Mouse (Mus musculus) hindbrain, embryonic 10.5 days (tissue): ENCODE results near the gene Gstt4. TPM values are rescaled to one million over a fixed set of nuclear protein-coding genes. Genes with fewer than 3 reads are reported as not detected.
"Not testable (repeated sequence)": the region's sequence is repeated elsewhere in the genome, so short reads cannot be mapped to it uniquely, and the experiment has no call there.

Experiments used
- DNase-seq: peaks from one replicate; pipeline ENCODE4 v3.0.0-alpha.2; 2017; ENCODE audit warnings: low spot score
- H3K27ac ChIP-seq: fragments of 300-500 bp; sonication (generic); 2 replicates; pipeline ENCODE4 v1.5.1; 2016; ENCODE audit warnings: mild to moderate bottlenecking, moderate library complexity
- H3K27me3 ChIP-seq: fragments of 300-500 bp; sonication (generic); 2 replicates; pipeline ENCODE4 v1.6.1; 2016; ENCODE audit warnings: mild to moderate bottlenecking; ENCODE audit not compliant: poor library complexity, insufficient read depth, severe bottlenecking
- H3K36me3 ChIP-seq: fragments of 300-500 bp; sonication (generic); 2 replicates; pipeline ENCODE4 v1.6.1; 2016; ENCODE audit warnings: mild to moderate bottlenecking, moderate library complexity
- H3K4me1 ChIP-seq: fragments of 300-500 bp; sonication (generic); replicated peaks from 2 replicates; pipeline ENCODE4 v1.6.1; 2016; ENCODE audit warnings: mild to moderate bottlenecking
- H3K4me3 ChIP-seq: fragments of 300-500 bp; sonication (generic); 2 replicates; pipeline ENCODE4 v1.5.1; 2016; ENCODE audit warnings: mild to moderate bottlenecking, moderate library complexity
- H3K9me3 ChIP-seq: fragments of 300-500 bp; sonication (generic); 2 replicates; pipeline ENCODE4 v1.6.1; 2016; ENCODE audit warnings: mild to moderate bottlenecking, moderate library complexity
- WGBS: fragments of 180-500 bp; shearing (Covaris S2); methylation state at CpG from one replicate; pipeline ENCODE4 v1.1.7; 2016; 5-methylcytosine and 5-hydroxymethylcytosine counted together
- polyA plus RNA-seq: library from polyadenylated mRNA; unstranded; fragments of >200 nt; fragmentation: Nextera tagmentation; extraction: Ambion mirVana; gene quantifications from 2 replicates; pipeline ENCODE4 v1.2.1, GENCODE M21; 2016

The Gstt4 gene
- polyA plus RNA-seq, 1 experiment from 2014 or later, result not detected

DNA sequence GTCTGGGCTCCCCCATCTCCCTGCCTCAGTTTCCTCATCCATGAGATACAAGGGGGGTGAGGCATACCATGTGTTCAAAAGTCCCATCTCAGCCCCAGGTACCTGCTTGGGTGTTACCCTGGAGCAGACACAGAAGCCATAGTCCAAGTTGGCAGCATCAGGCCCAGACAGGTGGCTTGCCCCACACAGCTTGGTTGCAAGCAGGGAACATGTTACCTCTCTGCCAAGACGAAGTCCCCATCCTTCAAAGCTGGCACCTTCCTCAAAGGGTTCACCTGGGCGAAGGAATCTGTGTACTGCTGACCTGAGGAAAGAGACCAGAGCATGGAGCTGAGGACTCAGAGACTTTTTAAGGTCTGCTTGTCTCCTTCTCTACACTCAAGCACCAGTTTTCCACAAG lies 44.5 kb downstream of the Gstt4 start:
- WGBS, result 80% methylated on average over 2 of the region's 2 CpGs
- Histone ChIP-seq H3K27me3 (peaks cover 54% of the 10 kb centered on the region), H3K4me3 (no peak overlapping the region), H3K9me3 (no peaks in the 10 kb centered on the region), H3K36me3 (no peaks in the 10 kb centered on the region), H3K27ac (no peak overlapping the region), H3K4me1 (peaks cover 25% of the 10 kb centered on the region)
- DNase-seq, result no peak

DNA sequence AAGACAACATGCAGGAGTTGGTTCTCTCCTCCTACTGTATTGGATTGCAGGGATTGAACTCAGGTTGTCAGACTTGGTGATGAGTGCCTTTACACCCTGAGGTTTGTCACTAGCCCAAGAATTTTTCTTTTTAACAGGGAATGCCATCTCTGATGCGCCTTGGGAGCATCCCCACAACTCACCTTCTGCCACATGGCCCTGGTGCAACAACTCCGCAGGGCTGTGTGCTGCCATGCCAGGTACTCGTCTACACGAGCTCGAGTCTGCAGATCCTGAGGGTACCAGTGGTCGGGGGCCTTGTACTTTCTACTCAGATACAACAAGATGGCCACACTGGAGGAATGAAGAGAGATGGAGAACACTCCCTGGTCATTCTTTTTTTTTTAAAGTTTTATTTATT lies 45.8 kb downstream of the Gstt4 start:
- peaks cover 34% of the 10 kb centered on the region for H3K4me1 ChIP-seq
- DNase-seq, result no peak
- no peak overlapping the region for H3K4me3 ChIP-seq
- no peaks in the 10 kb centered on the region for H3K9me3 ChIP-seq
- no peaks in the 10 kb centered on the region for H3K36me3 ChIP-seq
- H3K27ac ChIP-seq, result no peak overlapping the region
- peaks cover 41% of the 10 kb centered on the region for H3K27me3 ChIP-seq
- WGBS, result 86% methylated on average over 6 of the region's 6 CpGs

DNA sequence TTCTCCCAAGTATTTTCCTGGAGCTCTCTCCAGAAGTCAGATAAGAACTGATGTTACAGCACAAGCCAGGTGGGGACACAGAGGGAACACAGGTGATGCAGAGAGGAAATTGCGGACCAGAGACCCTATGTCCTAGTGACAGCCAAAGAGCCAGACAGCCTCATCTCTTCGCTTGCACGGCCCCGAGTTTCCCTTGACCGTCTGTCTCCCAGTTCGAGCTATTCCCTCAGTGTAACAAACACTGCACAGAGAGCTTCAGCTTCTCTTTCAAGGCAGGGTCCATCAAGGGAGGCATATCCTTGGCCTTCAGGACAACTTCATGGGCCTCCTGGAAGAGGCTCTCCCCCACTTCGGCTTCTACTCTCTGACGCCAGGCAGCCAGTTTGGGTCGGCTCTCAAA lies 47.8 kb downstream of the Gstt4 start:
- H3K27ac ChIP-seq, result no peak overlapping the region
- no peak overlapping the region for H3K4me3 ChIP-seq
- DNase-seq, result no peak
- H3K27me3 ChIP-seq, result peaks cover 21% of the 10 kb centered on the region
- peaks cover 16% of the 10 kb centered on the region for H3K4me1 ChIP-seq
- 88% methylated on average over 9 of the region's 9 CpGs for WGBS
- H3K9me3 ChIP-seq, result no peaks in the 10 kb centered on the region
- peaks cover 6% of the 10 kb centered on the region; the same call in 1 of the 2 replicates for H3K36me3 ChIP-seq

DNA sequence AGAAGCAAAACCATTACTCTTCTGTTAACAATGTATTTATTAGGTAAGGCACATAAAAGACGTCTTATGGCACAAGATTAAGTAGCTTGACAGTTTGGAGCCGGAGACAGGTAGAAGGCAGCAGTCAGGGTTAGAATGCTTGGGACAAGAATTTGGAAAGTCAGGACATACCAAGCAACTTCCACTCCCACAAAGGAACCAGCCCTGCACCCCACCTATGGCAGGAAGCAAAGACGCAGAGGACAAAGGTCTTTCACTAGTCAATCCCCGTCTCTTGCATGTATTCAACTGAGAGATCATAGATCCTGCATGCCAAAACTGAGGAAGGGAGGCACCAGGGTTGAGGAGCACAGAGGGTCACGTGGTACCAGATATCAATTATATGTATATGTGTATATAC lies 48.2 kb downstream of the Gstt4 start:
- WGBS, result 94% methylated on average over 5 of the region's 5 CpGs
- H3K36me3 ChIP-seq, result peaks cover 6% of the 10 kb centered on the region; the same call in 1 of the 2 replicates
- H3K4me3 ChIP-seq, result no peak overlapping the region
- peaks cover 16% of the 10 kb centered on the region for H3K4me1 ChIP-seq
- no peaks in the 10 kb centered on the region for H3K9me3 ChIP-seq
- peaks cover 17% of the 10 kb centered on the region; the same call in 1 of the 2 replicates for H3K27me3 ChIP-seq
- no peak overlapping the region for H3K27ac ChIP-seq
- DNase-seq, result no peak

DNA sequence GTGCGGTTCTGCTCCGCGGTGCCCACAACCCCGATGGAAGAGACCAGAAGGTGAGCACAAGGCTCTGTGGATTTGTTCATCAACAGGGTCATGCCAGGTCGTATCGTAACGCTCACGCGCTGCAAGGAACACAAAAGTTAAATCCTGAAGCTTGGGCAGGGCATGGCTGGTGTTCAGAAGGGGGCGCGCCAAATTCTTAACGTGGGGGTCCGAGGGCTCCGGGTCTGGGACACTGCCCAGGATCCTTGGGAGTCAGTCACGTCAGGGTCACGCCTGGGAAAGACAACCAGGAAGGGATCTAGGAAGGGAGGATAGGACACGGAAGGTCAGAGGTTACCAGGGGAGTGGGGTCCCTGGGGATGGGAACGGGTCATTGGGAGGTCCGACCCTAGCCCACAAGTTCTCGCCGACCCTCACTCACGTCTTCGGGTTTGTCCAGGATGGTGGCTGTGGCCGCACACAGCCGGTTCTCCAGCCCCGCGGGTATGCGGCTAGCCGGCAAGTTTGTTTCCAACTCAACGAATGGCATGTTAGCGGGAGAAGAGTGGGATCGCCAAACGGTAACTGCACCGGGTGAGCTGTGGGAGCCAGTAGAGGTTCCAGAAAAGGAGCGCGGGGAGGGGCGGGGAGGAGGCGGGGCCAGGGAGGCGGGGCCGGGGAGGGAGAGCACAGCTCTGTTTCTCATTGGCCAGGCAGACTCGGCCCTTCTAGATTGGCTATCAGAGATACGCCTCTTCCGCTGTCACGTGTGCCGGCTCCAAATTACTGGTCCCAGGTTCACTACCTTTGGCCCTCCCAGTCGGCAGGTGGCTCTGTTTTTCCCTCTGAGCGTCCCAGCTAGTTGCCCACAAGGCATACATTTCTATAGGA lies 49.3 kb downstream of the Gstt4 start, which contains the start of gene Ddt:
Ddt (minus strand) TSS at position 620 of the 870 bp plus-strand sequence.
- Histone ChIP-seq H3K4me3 (peak within 1 kb of the TSS; percentile 66), H3K27me3 (peaks cover 9% of the 10 kb centered on the region; the same call in 1 of the 2 replicates), H3K36me3 (peaks cover 6% of the 10 kb centered on the region; the same call in 1 of the 2 replicates), H3K9me3 (no peaks in the 10 kb centered on the region), H3K27ac (peak within 1 kb of the TSS; percentile 82), H3K4me1 (peaks cover 16% of the 10 kb centered on the region)
- WGBS, result under 1% methylated on average over 47 of the region's 47 CpGs
- peak; percentile 92 for DNase-seq

DNA sequence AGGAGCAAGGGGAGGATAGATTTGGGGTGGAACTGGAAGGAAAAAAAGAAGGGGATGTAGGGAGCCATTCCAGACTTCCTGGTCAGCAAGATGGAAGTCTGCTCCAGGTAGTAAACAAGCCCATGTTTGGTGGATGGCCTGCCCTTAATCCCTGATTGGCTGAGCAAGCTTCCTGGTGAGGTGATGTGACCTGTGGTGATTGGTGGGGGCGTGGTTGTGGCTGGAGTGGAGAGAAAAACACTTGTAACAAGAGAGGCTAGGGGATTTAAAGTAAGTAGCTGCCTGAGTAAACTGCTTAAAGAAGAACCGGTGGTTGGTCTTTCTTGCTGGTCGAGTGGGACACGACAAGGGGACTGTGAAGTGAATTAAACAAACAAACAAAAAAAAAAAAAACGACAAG lies 54.6 kb downstream of the Gstt4 start:
- H3K4me1 ChIP-seq, result peaks cover 29% of the 10 kb centered on the region
- 43% methylated on average over 5 of the region's 5 CpGs for WGBS
- DNase-seq, H3K27me3 ChIP-seq, H3K9me3 ChIP-seq, H3K36me3 ChIP-seq, H3K4me3 ChIP-seq, H3K27ac ChIP-seq: not testable (repeated sequence)

DNA sequence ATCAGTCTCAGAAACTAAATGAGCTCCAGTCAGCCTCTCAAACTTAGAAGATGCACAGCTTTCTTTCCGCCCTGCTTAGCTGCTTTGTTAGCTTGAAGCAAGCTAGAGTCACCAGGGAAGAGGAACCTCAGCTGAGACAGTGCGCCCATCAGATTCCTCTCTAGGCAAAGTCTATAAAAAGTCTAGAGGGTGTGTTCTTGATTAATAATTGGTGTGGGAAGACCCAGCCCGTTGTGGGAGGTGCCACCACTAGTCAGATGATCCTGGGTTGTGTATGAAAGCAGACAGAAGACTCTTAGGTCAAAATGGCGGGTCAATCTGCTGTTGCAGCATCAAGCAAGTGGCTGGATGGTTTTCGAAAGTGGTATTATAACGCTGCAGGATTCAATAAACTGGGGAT lies 55.5 kb downstream of the Gstt4 start:
- H3K27me3 ChIP-seq, result no peaks in the 10 kb centered on the region
- WGBS, result 86% methylated on average over 6 of the region's 6 CpGs
- H3K4me1 ChIP-seq, result peaks cover 26% of the 10 kb centered on the region
- H3K36me3 ChIP-seq, result peaks cover 13% of the 10 kb centered on the region; the same call in 1 of the 2 replicates
- H3K9me3 ChIP-seq, result no peaks in the 10 kb centered on the region
- no peak overlapping the region for H3K4me3 ChIP-seq
- DNase-seq, result no peak
- H3K27ac ChIP-seq, result no peak overlapping the region

Other genes with a start within 250 kb of the Gstt4 start
- 0.30 and 0.82 TPM in 2 replicates for gene Ggt5, start 233.2 kb downstream of the Gstt4 start, polyA plus RNA-seq
- gene Susd2, start 178.5 kb downstream of the Gstt4 start, polyA plus RNA-seq, result 2.0 and 3.0 TPM in 2 replicates
- gene Cabin1, start 58.2 kb downstream of the Gstt4 start, polyA plus RNA-seq, result 36.8 and 38.4 TPM in 2 replicates
- 94.1 and 95.3 TPM in 2 replicates for gene Ddt, start 49.1 kb downstream of the Gstt4 start, polyA plus RNA-seq
- gene Gm20441, start 41.6 kb downstream of the Gstt4 start, polyA plus RNA-seq, result not detected in 2 replicates
- gene Gstt3, start 41.1 kb downstream of the Gstt4 start, polyA plus RNA-seq, result 1.4 and 1.9 TPM in 2 replicates
- 3.8 and 4.1 TPM in 2 replicates for gene Gstt1, start 24.0 kb downstream of the Gstt4 start, polyA plus RNA-seq
- gene Gstt2, start 14.9 kb upstream of the Gstt4 start, polyA plus RNA-seq, result 7.9 and 8.5 TPM in 2 replicates
- gene Mif, start 37.7 kb upstream of the Gstt4 start, polyA plus RNA-seq, result 2,694 and 3,395 TPM in 2 replicates
- gene Derl3, start 70.9 kb upstream of the Gstt4 start, polyA plus RNA-seq, result 1.6 and 3.1 TPM in 2 replicates
- 284 and 332 TPM in 2 replicates for gene Smarcb1, start 99.1 kb upstream of the Gstt4 start, polyA plus RNA-seq
- gene Chchd10, start 110.6 kb upstream of the Gstt4 start, polyA plus RNA-seq, result 9.3 and 13.1 TPM in 2 replicates
- 31.0 and 41.3 TPM in 2 replicates for gene Mmp11, start 114.0 kb upstream of the Gstt4 start, polyA plus RNA-seq
- 0.85 and 1.6 TPM in 2 replicates for gene Gm867, start 118.1 kb upstream of the Gstt4 start, polyA plus RNA-seq
- 0.37 and 0.61 TPM in 2 replicates for gene Vpreb3, start 120.5 kb upstream of the Gstt4 start, polyA plus RNA-seq
- gene Gm5134, start 132.0 kb upstream of the Gstt4 start, polyA plus RNA-seq, result not detected in 2 replicates
- gene Zfp280b, start 210.1 kb upstream of the Gstt4 start, polyA plus RNA-seq, result 29.7 and 37.6 TPM in 2 replicates